Mouse (Mus musculus) kidney, postnatal 36 days (tissue): Measurements from ENCODE around the gene Olfr117.
"Not testable (repeated sequence)": the region's sequence is repeated elsewhere in the genome, so short reads cannot be mapped to it uniquely, and the experiment has no call there.

ENCODE experiments used
- DNase-seq, 2 experiments: peaks; one replicate each; pipeline ENCODE4 v3.0.0; 2021 to 2022; ENCODE audit warnings: mixed read lengths in 2 of 2

Gene Olfr117

GRCm38 (mm10) chr17:37663682-37664081 lies at the start of gene Olfr117:
Gene Olfr117, minus strand, starts transcription at chr17:37663782.
- DNase-seq = no peak

GRCm38 (mm10) chr17:37696264-37696663 lies 32.7 kb upstream of the Olfr117 start, which contains the start of gene Olfr119:
Gene Olfr119, plus strand, starts transcription at chr17:37696564.
- DNase-seq = not testable (repeated sequence)

- no peak for DNase-seq
Measured at GRCm38 (mm10) chr17:37666688-37667087, 3.1 kb upstream of the Olfr117 start, which contains the start of gene Olfr118. Gene Olfr118, plus strand, starts transcription at chr17:37666988.

GRCm38 (mm10) chr17:37627009-37627408 lies 36.6 kb downstream of the Olfr117 start, which contains the start of the genes Olfr115 and Olfr116:
Gene Olfr115, minus strand, starts transcription at chr17:37627109.
Gene Olfr116, minus strand, starts transcription at chr17:37627199.
- no peak for DNase-seq
